Mouse (Mus musculus): ENCODE data around the gene Olfr1045. TPM values are rescaled to one million over a fixed set of nuclear protein-coding genes. Genes with fewer than 3 reads are reported as not detected.

Olfr1045 gene
- not detected in 2 replicates for polyA plus RNA-seq (2012; rRNA removed; ENCODE audit: low replicate concordance)

GRCm38 (mm10) chr2:86202909-86203308, at the start of gene Olfr1045:
TSS of gene Olfr1045 (minus strand) at chr2:86203009.

GRCm38 (mm10) chr2:86240189-86240588, 37.4 kb upstream of the Olfr1045 start, which contains the start of gene Olfr1048:
TSS of gene Olfr1048 (minus strand) at chr2:86240289.

GRCm38 (mm10) chr2:86231301-86231700, 28.5 kb upstream of the Olfr1045 start, which contains the start of gene Olfr1047:
TSS of gene Olfr1047 (minus strand) at chr2:86231401.

GRCm38 (mm10) chr2:86219214-86219613, 16.4 kb upstream of the Olfr1045 start, which contains the start of gene Olfr1046:
TSS of gene Olfr1046 (minus strand) at chr2:86219314.

GRCm38 (mm10) chr2:86185583-86185982, 17.2 kb downstream of the Olfr1045 start, which contains the start of gene Olfr52:
TSS of gene Olfr52 (minus strand) at chr2:86185683.

GRCm38 (mm10) chr2:86177720-86178119, 25.1 kb downstream of the Olfr1045 start, which contains the start of gene Olfr1044:
TSS of gene Olfr1044 (minus strand) at chr2:86177820.

GRCm38 (mm10) chr2:86167422-86167821, 35.4 kb downstream of the Olfr1045 start, which contains the start of gene Olfr1043:
TSS of gene Olfr1043 (minus strand) at chr2:86167522.

GRCm38 (mm10) chr2:86161738-86162137, 41.1 kb downstream of the Olfr1045 start, which contains the start of gene Olfr1042:
TSS of gene Olfr1042 (minus strand) at chr2:86161838.

GRCm38 (mm10) chr2:86146632-86147031, 56.2 kb downstream of the Olfr1045 start, which contains the start of gene Olfr1040:
TSS of gene Olfr1040 (minus strand) at chr2:86146732.

Other genes starting within 250 kb of the Olfr1045 start
- gene Olfr1029, start 229.1 kb downstream of the Olfr1045 start, polyA plus RNA-seq (2012; rRNA removed; ENCODE audit: low replicate concordance): not detected in 2 replicates
- not detected in 2 replicates for gene Olfr1030, start 223.7 kb downstream of the Olfr1045 start, polyA plus RNA-seq (2012; rRNA removed; ENCODE audit: low replicate concordance)
- gene Olfr1031, start 212.7 kb downstream of the Olfr1045 start, polyA plus RNA-seq (2012; rRNA removed; ENCODE audit: low replicate concordance): not detected in 2 replicates
- not detected in 2 replicates for gene Olfr1032, start 197.5 kb downstream of the Olfr1045 start, polyA plus RNA-seq (2012; rRNA removed; ENCODE audit: low replicate concordance)
- gene Olfr1033, start 182.4 kb downstream of the Olfr1045 start, polyA plus RNA-seq (2012; rRNA removed; ENCODE audit: low replicate concordance): 0.29 and 0.73 TPM in 2 replicates
- 0.20 TPM in 1 of 2 replicates, not detected in the other for gene Olfr1034, start 157.1 kb downstream of the Olfr1045 start, polyA plus RNA-seq (2012; rRNA removed; ENCODE audit: low replicate concordance)
- gene Olfr1036, start 129.0 kb downstream of the Olfr1045 start, polyA plus RNA-seq (2012; rRNA removed; ENCODE audit: low replicate concordance): not detected in 2 replicates
- not detected in 2 replicates for gene Olfr1037, start 115.6 kb downstream of the Olfr1045 start, polyA plus RNA-seq (2012; rRNA removed; ENCODE audit: low replicate concordance)
- gene Olfr1039, start 67.1 kb downstream of the Olfr1045 start, polyA plus RNA-seq (2012; rRNA removed; ENCODE audit: low replicate concordance): not detected in 2 replicates
- gene Olfr1040, start 56.3 kb downstream of the Olfr1045 start, polyA plus RNA-seq (2012; rRNA removed; ENCODE audit: low replicate concordance): not detected in 2 replicates
- not detected in 2 replicates for gene Olfr1042, start 41.2 kb downstream of the Olfr1045 start, polyA plus RNA-seq (2012; rRNA removed; ENCODE audit: low replicate concordance)
- gene Olfr1043, start 35.5 kb downstream of the Olfr1045 start, polyA plus RNA-seq (2012; rRNA removed; ENCODE audit: low replicate concordance): not detected in 2 replicates
- not detected in 2 replicates for gene Olfr1044, start 25.2 kb downstream of the Olfr1045 start, polyA plus RNA-seq (2012; rRNA removed; ENCODE audit: low replicate concordance)
- gene Olfr52, start 17.3 kb downstream of the Olfr1045 start, polyA plus RNA-seq (2012; rRNA removed; ENCODE audit: low replicate concordance): not detected in 2 replicates
- not detected in 2 replicates for gene Olfr1046, start 16.3 kb upstream of the Olfr1045 start, polyA plus RNA-seq (2012; rRNA removed; ENCODE audit: low replicate concordance)
- gene Olfr1047, start 28.4 kb upstream of the Olfr1045 start, polyA plus RNA-seq (2012; rRNA removed; ENCODE audit: low replicate concordance): not detected in 2 replicates
- gene Olfr1048, start 37.3 kb upstream of the Olfr1045 start, polyA plus RNA-seq (2012; rRNA removed; ENCODE audit: low replicate concordance): not detected in 2 replicates
- gene Olfr1049, start 55.3 kb upstream of the Olfr1045 start, polyA plus RNA-seq (2012; rRNA removed; ENCODE audit: low replicate concordance): not detected in 2 replicates
- not detected in 2 replicates for gene Olfr1051, start 76.1 kb upstream of the Olfr1045 start, polyA plus RNA-seq (2012; rRNA removed; ENCODE audit: low replicate concordance)
- not detected in 2 replicates for gene Olfr1052, start 89.4 kb upstream of the Olfr1045 start, polyA plus RNA-seq (2012; rRNA removed; ENCODE audit: low replicate concordance)
- gene Olfr1053, start 112.3 kb upstream of the Olfr1045 start, polyA plus RNA-seq (2012; rRNA removed; ENCODE audit: low replicate concordance): not detected in 2 replicates
- not detected in 2 replicates for gene Olfr1054, start 132.4 kb upstream of the Olfr1045 start, polyA plus RNA-seq (2012; rRNA removed; ENCODE audit: low replicate concordance)
- not detected in 2 replicates for gene Olfr1055, start 147.3 kb upstream of the Olfr1045 start, polyA plus RNA-seq (2012; rRNA removed; ENCODE audit: low replicate concordance)
- not detected in 2 replicates for gene Olfr1056, start 159.5 kb upstream of the Olfr1045 start, polyA plus RNA-seq (2012; rRNA removed; ENCODE audit: low replicate concordance)
- gene Olfr1057, start 175.4 kb upstream of the Olfr1045 start, polyA plus RNA-seq (2012; rRNA removed; ENCODE audit: low replicate concordance): not detected in 2 replicates
- gene Olfr1058, start 185.6 kb upstream of the Olfr1045 start, polyA plus RNA-seq (2012; rRNA removed; ENCODE audit: low replicate concordance): not detected in 2 replicates
- gene Olfr1061, start 211.0 kb upstream of the Olfr1045 start, polyA plus RNA-seq (2012; rRNA removed; ENCODE audit: low replicate concordance): not detected in 2 replicates
- not detected in 2 replicates for gene Olfr1062, start 223.7 kb upstream of the Olfr1045 start, polyA plus RNA-seq (2012; rRNA removed; ENCODE audit: low replicate concordance)
- gene Olfr1065, start 247.6 kb upstream of the Olfr1045 start, polyA plus RNA-seq (2012; rRNA removed; ENCODE audit: low replicate concordance): not detected in 2 replicates

All from mammary gland, adult 2 months (tissue).